Mouse (Mus musculus): Measurements from ENCODE around the gene Acin1. TPM values are rescaled to one million over a fixed set of nuclear protein-coding genes. Genes with fewer than 3 reads are reported as not detected.

Acin1 gene
- polyA plus RNA-seq, 1 experiment from 2014 or later, result 141 TPM

DNA sequence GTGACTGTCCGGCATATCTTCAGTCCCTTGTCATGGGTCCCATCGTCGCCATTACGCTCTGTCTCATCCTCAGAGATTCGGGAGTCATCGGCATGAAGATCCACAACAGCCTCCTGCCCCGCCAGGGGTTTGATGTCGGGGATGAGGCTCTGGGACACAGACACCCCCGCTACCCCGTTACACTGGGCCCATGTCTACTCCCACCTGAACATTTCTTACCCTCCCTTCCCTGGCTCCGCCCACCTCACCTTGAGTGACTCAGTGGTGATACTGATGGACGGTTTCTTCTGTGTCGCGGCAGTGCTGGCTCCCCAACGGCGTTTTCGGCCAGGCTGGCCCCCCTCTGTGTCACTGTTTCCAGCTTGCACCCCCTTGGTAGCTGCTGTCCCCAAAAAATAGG lies 40.3 kb downstream of the Acin1 start:
- ATAC-seq (ENCODE audit: insufficient number of reproducible peaks, low FRiP score, low TSS enrichment, low read depth) (no peak), DNase-seq (ENCODE audit: low spot score) (no peak)
- WGBS, result 96% methylated on average over 17 of the region's 17 CpGs
- Histone ChIP-seq H3K27me3 (ENCODE audit: control insufficient read depth, insufficient read depth, low read length) (no peaks in the 10 kb centered on the region), H3K9ac (ENCODE audit: low read length) (no peak overlapping the region), H3K9me3 (ENCODE audit: control insufficient read depth, low read length) (no peaks in the 10 kb centered on the region), H3K27ac (replicated peaks; ENCODE audit: low read depth, low read length) (no peak overlapping the region), H3K36me3 (ENCODE audit: control insufficient read depth, insufficient read depth, low read length) (peaks cover 63% of the 10 kb centered on the region), H3K4me1 (ENCODE audit: control insufficient read depth, insufficient read depth, low read length) (no peaks in the 10 kb centered on the region), H3K4me2 (ENCODE audit: low read depth, severe bottlenecking) (no peak overlapping the region), H3K4me3 (ENCODE audit: low read depth, low read length) (no peak overlapping the region)

DNA sequence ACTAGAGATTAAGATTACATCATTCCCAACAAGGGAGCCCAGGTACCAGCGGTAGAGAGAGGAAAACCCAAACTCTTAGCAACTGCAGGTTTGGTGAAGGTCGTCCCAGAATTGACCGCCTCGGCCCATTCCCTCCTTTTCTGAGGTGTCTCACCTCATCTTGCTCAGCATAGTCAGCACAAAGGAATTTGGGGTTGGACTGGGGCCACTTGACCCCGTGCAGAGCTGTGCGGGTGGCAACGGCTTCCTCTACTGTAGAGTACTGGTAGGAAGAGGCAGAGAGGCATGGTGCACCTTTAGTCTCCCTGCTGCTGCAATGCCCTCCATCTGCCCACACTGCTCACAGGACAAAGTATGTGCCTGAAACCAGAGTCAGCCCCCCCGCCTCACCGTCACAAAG lies 42.4 kb downstream of the Acin1 start:
- no peaks in the 10 kb centered on the region for H3K9me3 ChIP-seq (ENCODE audit: control insufficient read depth, low read length)
- no peaks in the 10 kb centered on the region for H3K27me3 ChIP-seq (ENCODE audit: control insufficient read depth, insufficient read depth, low read length)
- WGBS, result 93% methylated on average over 9 of the region's 9 CpGs
- H3K27ac ChIP-seq (replicated peaks; ENCODE audit: low read depth, low read length), result no peak overlapping the region
- peaks cover 10% of the 10 kb centered on the region for H3K4me1 ChIP-seq (ENCODE audit: control insufficient read depth, insufficient read depth, low read length)
- no peak overlapping the region for H3K4me3 ChIP-seq (ENCODE audit: low read depth, low read length)
- ATAC-seq (ENCODE audit: insufficient number of reproducible peaks, low FRiP score, low TSS enrichment, low read depth) (no peak), DNase-seq (ENCODE audit: low spot score) (no peak)
- peaks cover 47% of the 10 kb centered on the region for H3K36me3 ChIP-seq (ENCODE audit: control insufficient read depth, insufficient read depth, low read length)
- no peak overlapping the region for H3K9ac ChIP-seq (ENCODE audit: low read length)
- no peak overlapping the region for H3K4me2 ChIP-seq (ENCODE audit: low read depth, severe bottlenecking)

- 91% methylated on average over 2 of the region's 2 CpGs for WGBS
- DNase-seq (ENCODE audit: low spot score), result no peak
- H3K4me2 ChIP-seq (ENCODE audit: low read depth, severe bottlenecking), result no peak overlapping the region
- ATAC-seq (ENCODE audit: insufficient number of reproducible peaks, low FRiP score, low TSS enrichment, low read depth), result no peak
- no peak overlapping the region for H3K9ac ChIP-seq (ENCODE audit: low read length)
- peaks cover 14% of the 10 kb centered on the region for H3K4me1 ChIP-seq (ENCODE audit: control insufficient read depth, insufficient read depth, low read length)
- H3K9me3 ChIP-seq (ENCODE audit: control insufficient read depth, low read length), result no peaks in the 10 kb centered on the region
- H3K36me3 ChIP-seq (ENCODE audit: control insufficient read depth, insufficient read depth, low read length), result peaks cover 46% of the 10 kb centered on the region
- no peak overlapping the region for H3K4me3 ChIP-seq (ENCODE audit: low read depth, low read length)
- H3K27ac ChIP-seq (replicated peaks; ENCODE audit: low read depth, low read length), result no peak overlapping the region; the same call in 1 of the 2 replicates
- no peaks in the 10 kb centered on the region for H3K27me3 ChIP-seq (ENCODE audit: control insufficient read depth, insufficient read depth, low read length)
Measured at GRCm38 (mm10) chr14:54643011-54643410, 43.7 kb downstream of the Acin1 start.

GRCm38 (mm10) chr14:54642224-54642944 lies 44.3 kb downstream of the Acin1 start:
- WGBS, result 78% methylated on average over 25 of the region's 25 CpGs
- Histone ChIP-seq H3K36me3 (ENCODE audit: control insufficient read depth, insufficient read depth, low read length) (peaks cover 43% of the 10 kb centered on the region), H3K4me1 (ENCODE audit: control insufficient read depth, insufficient read depth, low read length) (peaks cover 14% of the 10 kb centered on the region), H3K27me3 (ENCODE audit: control insufficient read depth, insufficient read depth, low read length) (no peaks in the 10 kb centered on the region), H3K27ac (replicated peaks; ENCODE audit: low read depth, low read length) (no peak overlapping the region; the same call in 1 of the 2 replicates), H3K9me3 (ENCODE audit: control insufficient read depth, low read length) (no peaks in the 10 kb centered on the region), H3K4me2 (ENCODE audit: low read depth, severe bottlenecking) (no peak overlapping the region), H3K9ac (ENCODE audit: low read length) (no peak overlapping the region), H3K4me3 (ENCODE audit: low read depth, low read length) (no peak overlapping the region)
- ATAC-seq (ENCODE audit: insufficient number of reproducible peaks, low FRiP score, low TSS enrichment, low read depth), result no peak
- DNase-seq (ENCODE audit: low spot score), result no peak

DNA sequence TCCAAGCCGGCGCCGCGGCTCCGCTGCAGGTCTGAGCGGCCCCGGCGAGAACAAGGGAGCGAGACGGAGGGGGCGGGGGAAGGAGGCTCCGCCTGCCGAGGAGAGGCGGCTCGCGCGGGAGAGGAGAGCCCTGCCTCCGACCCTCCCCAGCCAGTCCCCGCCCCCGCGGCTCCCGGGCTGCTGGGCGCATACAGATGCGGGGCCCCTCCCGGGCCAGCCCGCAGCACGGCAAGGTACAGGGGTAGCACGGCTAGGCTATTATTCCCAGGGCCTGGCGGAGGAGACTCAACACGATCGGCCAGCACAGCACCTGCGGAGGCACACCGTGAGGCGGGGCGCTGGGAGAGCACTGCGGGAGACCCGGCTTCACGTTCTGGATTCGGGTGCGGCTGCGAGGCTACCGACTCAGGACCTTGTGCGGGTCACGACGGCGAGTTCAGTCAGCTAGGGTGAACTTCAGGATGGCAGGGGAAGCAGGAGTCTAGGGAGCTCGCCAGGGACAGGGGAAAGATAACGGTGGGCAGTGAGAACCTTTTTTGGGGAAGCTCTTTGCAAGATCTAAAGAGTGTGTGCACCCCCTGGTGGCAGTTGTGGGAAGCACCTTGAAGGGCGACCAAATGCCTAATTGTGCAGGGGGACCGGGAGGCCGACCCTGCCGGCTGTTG lies 45.3 kb downstream of the Acin1 start, which contains the start of gene Cdh24:
TSS of gene Cdh24 (minus strand) at position 60 of the 665 bp plus-strand sequence.
- H3K36me3 ChIP-seq (ENCODE audit: control insufficient read depth, insufficient read depth, low read length), result peaks cover 36% of the 10 kb centered on the region
- peak within 1 kb of the TSS; percentile 82 for H3K4me3 ChIP-seq (ENCODE audit: low read depth, low read length)

DNA sequence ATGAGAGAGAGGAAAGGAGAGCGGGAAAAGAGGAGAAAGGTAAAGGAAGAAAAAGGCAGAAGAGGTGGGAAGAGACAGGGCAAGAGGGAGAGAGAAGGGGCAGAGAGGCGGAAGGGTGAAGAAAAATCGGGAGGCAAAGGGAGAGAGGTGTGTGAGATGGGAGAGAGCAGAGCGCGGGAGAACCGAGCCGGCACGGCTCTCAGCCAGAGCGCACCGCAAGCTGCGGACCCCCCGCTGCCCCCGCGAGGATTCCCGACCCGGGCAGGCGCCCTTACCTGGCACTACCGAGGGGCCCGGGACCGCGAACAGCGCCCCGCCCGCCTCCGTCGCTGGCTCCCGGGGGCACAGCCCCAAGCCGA lies 45.8 kb downstream of the Acin1 start, which contains the start of gene Gm17606:
TSS of gene Gm17606 (plus strand) at position 7 of the 359 bp plus-strand sequence.
- ATAC-seq (ENCODE audit: insufficient number of reproducible peaks, low FRiP score, low TSS enrichment, low read depth) (peak; percentile 4; the same call in 1 of the 2 replicates), DNase-seq (ENCODE audit: low spot score) (no peak)
- H3K9me3 ChIP-seq (ENCODE audit: control insufficient read depth, low read length), result no peaks in the 10 kb centered on the region
- peak within 1 kb of the TSS; percentile 73 for H3K27ac ChIP-seq (replicated peaks; ENCODE audit: low read depth, low read length)
- no peaks in the 10 kb centered on the region for H3K27me3 ChIP-seq (ENCODE audit: control insufficient read depth, insufficient read depth, low read length)
- H3K4me1 ChIP-seq (ENCODE audit: control insufficient read depth, insufficient read depth, low read length), result peaks cover 14% of the 10 kb centered on the region
- under 1% methylated on average over 26 of the region's 28 CpGs for WGBS
- H3K36me3 ChIP-seq (ENCODE audit: control insufficient read depth, insufficient read depth, low read length), result peaks cover 35% of the 10 kb centered on the region
- peak within 1 kb of the TSS; percentile 82 for H3K4me3 ChIP-seq (ENCODE audit: low read depth, low read length)
- H3K9ac ChIP-seq (ENCODE audit: low read length), result peak within 1 kb of the TSS; percentile 94
- peak within 1 kb of the TSS; percentile 89 for H3K4me2 ChIP-seq (ENCODE audit: low read depth, severe bottlenecking)

More for the DNA sequence above, 45.3 kb downstream of the Acin1 start, which contains the start of gene Cdh24:
- peak within 1 kb of the TSS; percentile 89 for H3K4me2 ChIP-seq (ENCODE audit: low read depth, severe bottlenecking)
- H3K27me3 ChIP-seq (ENCODE audit: control insufficient read depth, insufficient read depth, low read length), result no peaks in the 10 kb centered on the region
- ATAC-seq (ENCODE audit: insufficient number of reproducible peaks, low FRiP score, low TSS enrichment, low read depth) (peak; percentile 88), DNase-seq (ENCODE audit: low spot score) (peak; percentile 97)
- peak within 1 kb of the TSS; percentile 73 for H3K27ac ChIP-seq (replicated peaks; ENCODE audit: low read depth, low read length)
- peak within 1 kb of the TSS; percentile 94 for H3K9ac ChIP-seq (ENCODE audit: low read length)
- peaks cover 14% of the 10 kb centered on the region for H3K4me1 ChIP-seq (ENCODE audit: control insufficient read depth, insufficient read depth, low read length)
- H3K9me3 ChIP-seq (ENCODE audit: control insufficient read depth, low read length), result no peaks in the 10 kb centered on the region
- under 1% methylated on average over 44 of the region's 52 CpGs for WGBS

DNA sequence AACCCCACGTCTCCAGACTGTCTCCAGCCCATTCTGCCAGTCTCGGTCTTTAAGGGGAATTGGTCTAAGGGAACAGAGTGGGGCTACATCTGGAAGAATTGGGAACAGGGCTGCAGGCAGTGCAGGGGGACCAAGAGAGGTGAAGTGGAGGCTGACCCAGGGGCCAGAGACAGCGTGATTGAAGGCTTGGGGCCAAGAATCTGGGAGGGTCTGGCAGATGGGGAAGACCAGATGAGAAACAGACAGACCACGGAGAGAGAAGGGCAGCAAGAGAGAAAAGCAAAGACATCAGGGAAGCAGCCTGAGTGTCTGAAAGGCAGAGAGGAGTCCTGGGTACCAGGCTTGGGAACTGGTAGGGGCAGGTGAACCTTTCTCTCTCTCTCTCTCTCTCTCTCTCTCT lies 46.6 kb downstream of the Acin1 start:
- Histone ChIP-seq H3K4me2 (ENCODE audit: low read depth, severe bottlenecking) (peak overlapping the region; percentile 89), H3K9ac (ENCODE audit: low read length) (peak overlapping the region; percentile 94), H3K4me1 (ENCODE audit: control insufficient read depth, insufficient read depth, low read length) (peaks cover 14% of the 10 kb centered on the region), H3K27ac (replicated peaks; ENCODE audit: low read depth, low read length) (no peak overlapping the region), H3K36me3 (ENCODE audit: control insufficient read depth, insufficient read depth, low read length) (peaks cover 27% of the 10 kb centered on the region), H3K9me3 (ENCODE audit: control insufficient read depth, low read length) (no peaks in the 10 kb centered on the region), H3K27me3 (ENCODE audit: control insufficient read depth, insufficient read depth, low read length) (no peaks in the 10 kb centered on the region), H3K4me3 (ENCODE audit: low read depth, low read length) (peak overlapping the region; percentile 82)
- 7% methylated on average over 4 of the region's 4 CpGs for WGBS
- DNase-seq (ENCODE audit: low spot score) (no peak), ATAC-seq (ENCODE audit: insufficient number of reproducible peaks, low FRiP score, low TSS enrichment, low read depth) (no peak)

DNA sequence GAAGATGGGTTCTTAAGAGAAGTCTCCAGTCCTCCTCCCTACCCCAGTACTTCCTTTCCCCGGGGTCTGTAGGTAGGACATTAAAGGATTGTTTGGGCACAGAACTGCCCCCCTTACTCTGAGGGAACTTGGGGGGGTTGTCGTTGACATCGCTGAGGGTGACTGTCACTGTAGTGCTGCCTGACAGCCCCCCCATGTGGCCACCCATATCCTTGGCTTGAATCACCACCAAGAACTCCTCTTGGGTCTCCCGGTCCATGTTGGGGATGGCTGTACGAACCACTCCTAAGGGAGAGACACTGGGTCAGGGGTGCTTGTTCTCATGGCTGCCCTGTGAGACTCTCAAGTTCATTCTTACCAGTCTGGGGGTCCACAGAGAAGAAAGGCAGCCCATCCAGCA lies 48.5 kb downstream of the Acin1 start:
- H3K27me3 ChIP-seq (ENCODE audit: control insufficient read depth, insufficient read depth, low read length), result no peaks in the 10 kb centered on the region
- no peak overlapping the region for H3K9ac ChIP-seq (ENCODE audit: low read length)
- H3K4me2 ChIP-seq (ENCODE audit: low read depth, severe bottlenecking), result no peak overlapping the region
- no peak overlapping the region for H3K4me3 ChIP-seq (ENCODE audit: low read depth, low read length)
- no peak for DNase-seq (ENCODE audit: low spot score)
- H3K9me3 ChIP-seq (ENCODE audit: control insufficient read depth, low read length), result no peaks in the 10 kb centered on the region
- H3K27ac ChIP-seq (replicated peaks; ENCODE audit: low read depth, low read length), result no peak overlapping the region
- no peak for ATAC-seq (ENCODE audit: insufficient number of reproducible peaks, low FRiP score, low TSS enrichment, low read depth)
- peaks cover 14% of the 10 kb centered on the region for H3K4me1 ChIP-seq (ENCODE audit: control insufficient read depth, insufficient read depth, low read length)
- H3K36me3 ChIP-seq (ENCODE audit: control insufficient read depth, insufficient read depth, low read length), result peaks cover 18% of the 10 kb centered on the region; the same call in 1 of the 2 replicates
- 82% methylated on average over 5 of the region's 5 CpGs for WGBS
